Mouse (Mus musculus): Measurements from ENCODE around the gene Catspere2. TPM values are rescaled to one million over a fixed set of nuclear protein-coding genes. Genes with fewer than 3 reads are reported as not detected.
A peak's percentile ranks its signal among the peaks of the same experiment; 100 is the strongest.
"Not testable (repeated sequence)": the region's sequence is repeated elsewhere in the genome, so short reads cannot be mapped to it uniquely, and the experiment has no call there.

Catspere2 gene
- polyA plus RNA-seq (2016; fragmentation: Nextera tagmentation; extraction: Ambion mirVana): 0.07 and 0.15 TPM in 2 replicates

GRCm38 (mm10) chr1:177983024-177983450 lies at the start of gene Catspere2:
Gene Catspere2 (plus strand): TSS chr1:177983423.
- not testable (repeated sequence) for H3K9me3 ChIP-seq; H3K36me3 ChIP-seq; H3K4me1 ChIP-seq; H3K27me3 ChIP-seq (ENCODE audit: insufficient read depth, poor library complexity, severe bottlenecking)
- Histone ChIP-seq H3K4me3 (peak within 1 kb of the TSS; percentile 65), H3K27ac (peak within 1 kb of the TSS; percentile 81)
- DNase-seq (ENCODE audit: low spot score): peak; percentile 98
- under 1% methylated on average over 21 of the region's 21 CpGs for WGBS

- 6% methylated on average over 3 of the region's 4 CpGs for WGBS
- not testable (repeated sequence) for H3K27me3 ChIP-seq (ENCODE audit: insufficient read depth, poor library complexity, severe bottlenecking); H3K36me3 ChIP-seq; DNase-seq (ENCODE audit: low spot score); H3K4me1 ChIP-seq; H3K4me3 ChIP-seq; H3K9me3 ChIP-seq; H3K27ac ChIP-seq
Measured at GRCm38 (mm10) chr1:177940422-177940977, 42.7 kb upstream of the Catspere2 start.

- H3K36me3 ChIP-seq: no peaks in the 10 kb centered on the region; the same call in 1 of the 2 replicates
- no peaks in the 10 kb centered on the region for H3K27me3 ChIP-seq (ENCODE audit: insufficient read depth, poor library complexity, severe bottlenecking)
- WGBS: 72% methylated on average over 1 of the region's 1 CpGs
- no peaks in the 10 kb centered on the region for H3K9me3 ChIP-seq
- DNase-seq (ENCODE audit: low spot score): no peak
- no peaks in the 10 kb centered on the region for H3K4me1 ChIP-seq
- no peak overlapping the region for H3K4me3 ChIP-seq
- no peak overlapping the region for H3K27ac ChIP-seq
Measured at GRCm38 (mm10) chr1:177981276-177981675, 1.9 kb upstream of the Catspere2 start.

- DNase-seq (ENCODE audit: low spot score): peak; percentile 79
- not testable (repeated sequence) for H3K4me1 ChIP-seq; H3K36me3 ChIP-seq; H3K27me3 ChIP-seq (ENCODE audit: insufficient read depth, poor library complexity, severe bottlenecking); H3K9me3 ChIP-seq
- H3K4me3 ChIP-seq: peak overlapping the region; percentile 65
- peak overlapping the region; percentile 81 for H3K27ac ChIP-seq
- WGBS: 1% methylated on average over 27 of the region's 41 CpGs
Measured at GRCm38 (mm10) chr1:177983582-177983981, 359 bp downstream of the Catspere2 start.

- H3K9me3 ChIP-seq: no peaks in the 10 kb centered on the region
- H3K4me3 ChIP-seq: peak overlapping the region; percentile 9; the same call in 1 of the 2 replicates
- no peak for DNase-seq (ENCODE audit: low spot score)
- H3K36me3 ChIP-seq: no peaks in the 10 kb centered on the region; the same call in 1 of the 2 replicates
- H3K4me1 ChIP-seq: no peaks in the 10 kb centered on the region
- 62% methylated on average over 9 of the region's 9 CpGs for WGBS
- no peak overlapping the region for H3K27ac ChIP-seq
- H3K27me3 ChIP-seq (ENCODE audit: insufficient read depth, poor library complexity, severe bottlenecking): no peaks in the 10 kb centered on the region
Measured at GRCm38 (mm10) chr1:177984206-177984605, 983 bp downstream of the Catspere2 start.

GRCm38 (mm10) chr1:177987476-177987875 lies 4.3 kb downstream of the Catspere2 start:
- not testable (repeated sequence) for H3K4me1 ChIP-seq; H3K36me3 ChIP-seq; H3K4me3 ChIP-seq; H3K27ac ChIP-seq; H3K9me3 ChIP-seq; DNase-seq (ENCODE audit: low spot score); H3K27me3 ChIP-seq (ENCODE audit: insufficient read depth, poor library complexity, severe bottlenecking)
- WGBS: 79% methylated on average over 1 of the region's 1 CpGs

GRCm38 (mm10) chr1:178072798-178073197 lies 89.6 kb downstream of the Catspere2 start:
- H3K27me3 ChIP-seq (ENCODE audit: insufficient read depth, poor library complexity, severe bottlenecking); H3K36me3 ChIP-seq; H3K4me3 ChIP-seq; H3K9me3 ChIP-seq; H3K4me1 ChIP-seq; DNase-seq (ENCODE audit: low spot score); H3K27ac ChIP-seq: not testable (repeated sequence)
- 50% methylated on average over 4 of the region's 4 CpGs for WGBS

GRCm38 (mm10) chr1:178097865-178098264 lies 114.6 kb downstream of the Catspere2 start:
- not testable (repeated sequence) for H3K36me3 ChIP-seq; H3K4me1 ChIP-seq; H3K27me3 ChIP-seq (ENCODE audit: insufficient read depth, poor library complexity, severe bottlenecking); H3K9me3 ChIP-seq; DNase-seq (ENCODE audit: low spot score); H3K27ac ChIP-seq; H3K4me3 ChIP-seq

- not testable (repeated sequence) for H3K27ac ChIP-seq; H3K9me3 ChIP-seq; DNase-seq (ENCODE audit: low spot score); H3K27me3 ChIP-seq (ENCODE audit: insufficient read depth, poor library complexity, severe bottlenecking); H3K4me1 ChIP-seq; H3K4me3 ChIP-seq; H3K36me3 ChIP-seq
- WGBS: 53% methylated on average over 1 of the region's 1 CpGs
Measured at GRCm38 (mm10) chr1:178108514-178108913, 125.3 kb downstream of the Catspere2 start.

- DNase-seq (ENCODE audit: low spot score); H3K27ac ChIP-seq; H3K9me3 ChIP-seq; H3K36me3 ChIP-seq; H3K4me3 ChIP-seq; H3K27me3 ChIP-seq (ENCODE audit: insufficient read depth, poor library complexity, severe bottlenecking); H3K4me1 ChIP-seq: not testable (repeated sequence)
- 30% methylated on average over 2 of the region's 2 CpGs for WGBS
Measured at GRCm38 (mm10) chr1:178122236-178122635, 139.0 kb downstream of the Catspere2 start.

GRCm38 (mm10) chr1:178134288-178134687 lies 151.1 kb downstream of the Catspere2 start:
- Histone ChIP-seq H3K27ac (no peak overlapping the region), H3K4me1 (no peaks in the 10 kb centered on the region), H3K4me3 (no peak overlapping the region), H3K36me3 (no peaks in the 10 kb centered on the region), H3K27me3 (ENCODE audit: insufficient read depth, poor library complexity, severe bottlenecking) (no peaks in the 10 kb centered on the region), H3K9me3 (no peaks in the 10 kb centered on the region)
- DNase-seq (ENCODE audit: low spot score): peak; percentile 53
- 90% methylated on average over 12 of the region's 12 CpGs for WGBS

GRCm38 (mm10) chr1:178146513-178146912 lies 163.3 kb downstream of the Catspere2 start:
- H3K27me3 ChIP-seq (ENCODE audit: insufficient read depth, poor library complexity, severe bottlenecking); H3K4me3 ChIP-seq; H3K27ac ChIP-seq; H3K4me1 ChIP-seq; H3K36me3 ChIP-seq; DNase-seq (ENCODE audit: low spot score); H3K9me3 ChIP-seq: not testable (repeated sequence)
- 5% methylated on average over 2 of the region's 2 CpGs for WGBS

GRCm38 (mm10) chr1:178146915-178147314 lies 163.7 kb downstream of the Catspere2 start:
- WGBS: 63% methylated on average over 4 of the region's 4 CpGs
- not testable (repeated sequence) for H3K36me3 ChIP-seq; H3K4me1 ChIP-seq; H3K27me3 ChIP-seq (ENCODE audit: insufficient read depth, poor library complexity, severe bottlenecking); DNase-seq (ENCODE audit: low spot score); H3K4me3 ChIP-seq; H3K27ac ChIP-seq; H3K9me3 ChIP-seq

GRCm38 (mm10) chr1:178182251-178182650 lies 199.0 kb downstream of the Catspere2 start:
- H3K36me3 ChIP-seq: no peaks in the 10 kb centered on the region
- H3K4me1 ChIP-seq: no peaks in the 10 kb centered on the region
- DNase-seq (ENCODE audit: low spot score): no peak
- H3K4me3 ChIP-seq: no peak overlapping the region
- 87% methylated on average over 2 of the region's 2 CpGs for whole genome bisulfite sequencing
- H3K9me3 ChIP-seq: no peaks in the 10 kb centered on the region
- H3K27me3 ChIP-seq (ENCODE audit: insufficient read depth, poor library complexity, severe bottlenecking): no peaks in the 10 kb centered on the region
- H3K27ac ChIP-seq: no peak overlapping the region
